ENCODE assay signal across 7 mouse cellular contexts in the genomic region with DNA sequence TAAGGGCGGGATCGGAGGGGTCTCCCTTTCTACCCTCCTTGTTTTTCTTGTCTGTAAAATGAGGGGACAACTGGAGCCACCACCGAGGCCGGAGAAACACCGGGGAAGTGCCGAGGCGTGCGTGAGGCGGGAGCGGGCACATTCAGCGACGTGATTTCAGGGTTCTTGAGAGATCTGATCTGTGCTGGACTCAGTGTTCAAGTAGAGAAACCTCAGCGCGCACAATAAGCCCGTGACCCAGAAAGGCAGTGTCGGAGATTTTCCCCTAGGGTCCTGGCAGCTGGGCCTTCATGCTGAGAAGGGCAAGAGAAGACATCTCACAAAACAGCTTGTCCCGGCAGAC. TPM values are rescaled to one million over a fixed set of nuclear protein-coding genes. Genes with fewer than 3 reads are reported as not detected.
DNase-seq lines count a peak whose midpoint lies in the region; TF ChIP-seq lines count a peak whose summit lies in the region.

No protein-coding gene starts in this region.

- H3K4me3 ChIP-seq in spleen, adult 2 months (ENCODE audit: extremely low read depth, insufficient read depth, insufficient read length) = peak overlapping the region; percentile 75
- H3K4me3 ChIP-seq in forebrain, embryonic 10.5 days = peak overlapping the region; percentile 87
- peak overlapping the region; percentile 88 for H3K4me3 ChIP-seq in limb, embryonic 10.5 days
- H3K4me3 ChIP-seq in myocyte = peak overlapping the region; percentile 44

- peak overlapping the region; percentile 34 for H3ac ChIP-seq in myocyte (ENCODE audit: control insufficient read depth, insufficient read length)

- H3K27me3 ChIP-seq in spleen, adult 2 months (ENCODE audit: control insufficient read depth, insufficient read depth, low read length) = no peaks in the 10 kb centered on the region
- no peaks in the 10 kb centered on the region for H3K27me3 ChIP-seq in forebrain, embryonic 10.5 days (ENCODE audit: poor library complexity, severe bottlenecking)
- 0 out of 2 replicates have a peak, but pooled peaks cover 7% of the 10 kb centered on the region for H3K27me3 ChIP-seq in limb, embryonic 10.5 days (ENCODE audit: low read depth, poor library complexity, severe bottlenecking)
- no peaks in the 10 kb centered on the region for H3K27me3 ChIP-seq in myocyte (ENCODE audit: control insufficient read depth, insufficient read depth, insufficient read length)

- H3K36me3 ChIP-seq in spleen, adult 2 months (ENCODE audit: control insufficient read depth, insufficient read depth, low read length) = peaks cover 15% of the 10 kb centered on the region; the same call in 1 of the 2 replicates
- peaks cover 41% of the 10 kb centered on the region for H3K36me3 ChIP-seq in forebrain, embryonic 10.5 days (replicated peaks)
- H3K36me3 ChIP-seq in limb, embryonic 10.5 days = peaks cover 40% of the 10 kb centered on the region
- no peaks in the 10 kb centered on the region for H3K36me3 ChIP-seq in myocyte (ENCODE audit: control insufficient read depth, insufficient read depth)

- TF ChIP-seq CTCF in spleen, adult 2 months (IDR thresholded peaks at IDR 0.05; ENCODE audit: extremely low read depth, insufficient read depth, insufficient read length, insufficient replicate concordance) = no peak

- no peak for DNase-seq in spleen, adult 2 months (ENCODE audit: low read depth in 1 of 2, low spot score in 2 of 2)
- no peak for DNase-seq in spleen, adult 18-20 months
- no peak for DNase-seq in forebrain, embryonic 10.5 days (ENCODE audit: extremely low spot score, low spot score)
- no peak for DNase-seq in limb, embryonic 10.5 days (ENCODE audit: low spot score)
- DNase-seq in thymus, postnatal 4 days = no peak
- no peak for DNase-seq in thymus, adult 18-20 months

- peak overlapping the region; percentile 97 for H3K4me2 ChIP-seq in myocyte (ENCODE audit: low read depth)

- peak overlapping the region; percentile 52 for H3K27ac ChIP-seq in spleen, adult 2 months (ENCODE audit: insufficient read depth, low read length)
- peak overlapping the region; percentile 88 for H3K27ac ChIP-seq in forebrain, embryonic 10.5 days
- peak overlapping the region; percentile 83 for H3K27ac ChIP-seq in limb, embryonic 10.5 days

- peaks cover 4% of the 10 kb centered on the region; the same call in 1 of the 2 replicates for H3K4me1 ChIP-seq in spleen, adult 2 months (ENCODE audit: control insufficient read depth, insufficient read depth, insufficient read length)
- peaks cover 20% of the 10 kb centered on the region for H3K4me1 ChIP-seq in forebrain, embryonic 10.5 days
- H3K4me1 ChIP-seq in limb, embryonic 10.5 days = peaks cover 12% of the 10 kb centered on the region

- H3K79me2 ChIP-seq in myocyte (ENCODE audit: control insufficient read depth, insufficient read depth) = peaks cover 27% of the 10 kb centered on the region

- no peaks in the 10 kb centered on the region for H3K9me3 ChIP-seq in forebrain, embryonic 10.5 days
- no peaks in the 10 kb centered on the region for H3K9me3 ChIP-seq in limb, embryonic 10.5 days (replicated peaks)

- no peak for TF ChIP-seq POLR2A in spleen, adult 2 months (IDR thresholded peaks at IDR 0.05; ENCODE audit: low read depth, low read length)
- no peak for TF ChIP-seq POLR2A in myocyte (IDR thresholded peaks at IDR 0.05; ENCODE audit: insufficient read length, low read depth)

- WGBS in spleen, adult 2 months = under 1% methylated on average over 17 of the region's 17 CpGs
- under 1% methylated on average over 17 of the region's 17 CpGs for WGBS in forebrain, embryonic 10.5 days
- WGBS in limb, embryonic 10.5 days = under 1% methylated on average over 17 of the region's 17 CpGs

TF ChIP-seq in myocyte, 11 proteins besides CTCF, POLR2A, EP300 and RAD21:
- TF ChIP-seq USF1 (IDR thresholded peaks at IDR 0.05; ENCODE audit: low read depth) (no peak), TCF12 (IDR thresholded peaks at IDR 0.05; ENCODE audit: insufficient read depth, poor library complexity, severe bottlenecking) (no peak)

RNA-seq across cellular contexts. Expression of a gene that starts 0.3 kb away (rescaled TPM):
- 26.4 and 27.6 TPM in 2 replicates for polyA plus RNA-seq in spleen, adult 2 months (2012; rRNA removed)
- polyA plus RNA-seq in forebrain, embryonic 10.5 days (2016; fragmentation: Nextera tagmentation; extraction: Ambion mirVana) = 129 and 130 TPM in 2 replicates
- polyA plus RNA-seq in limb, embryonic 10.5 days (2016; fragmentation: Nextera tagmentation; extraction: Ambion mirVana) = 151 and 153 TPM in 2 replicates
- 63.1 TPM for polyA plus RNA-seq in myocyte (2012; fragmentation: generic; extraction: Trizol)

RNA-seq across cellular contexts. Expression of a gene that starts 14.4 kb away (rescaled TPM):
- 0.52 and 0.69 TPM in 2 replicates for polyA plus RNA-seq in spleen, adult 2 months (2012; rRNA removed)
- 0.02 and 0.10 TPM in 2 replicates for polyA plus RNA-seq in forebrain, embryonic 10.5 days (2016; fragmentation: Nextera tagmentation; extraction: Ambion mirVana)
- polyA plus RNA-seq in limb, embryonic 10.5 days (2016; fragmentation: Nextera tagmentation; extraction: Ambion mirVana) = 0.10 and 0.11 TPM in 2 replicates
- polyA plus RNA-seq in myocyte (2012; fragmentation: generic; extraction: Trizol) = not detected

RNA-seq across cellular contexts. Expression of a gene that starts 36.5 kb away (rescaled TPM):
- 15.1 and 19.1 TPM in 2 replicates for polyA plus RNA-seq in spleen, adult 2 months (2012; rRNA removed)
- 53.5 and 54.8 TPM in 2 replicates for polyA plus RNA-seq in forebrain, embryonic 10.5 days (2016; fragmentation: Nextera tagmentation; extraction: Ambion mirVana)
- polyA plus RNA-seq in limb, embryonic 10.5 days (2016; fragmentation: Nextera tagmentation; extraction: Ambion mirVana) = 67.1 and 67.7 TPM in 2 replicates
- polyA plus RNA-seq in myocyte (2012; fragmentation: generic; extraction: Trizol) = 32.5 TPM

RNA-seq across cellular contexts. Expression of a gene that starts 37.8 kb away (rescaled TPM):
- polyA plus RNA-seq in spleen, adult 2 months (2012; rRNA removed) = 10.0 and 11.7 TPM in 2 replicates
- 29.5 and 33.5 TPM in 2 replicates for polyA plus RNA-seq in forebrain, embryonic 10.5 days (2016; fragmentation: Nextera tagmentation; extraction: Ambion mirVana)
- 25.7 and 26.1 TPM in 2 replicates for polyA plus RNA-seq in limb, embryonic 10.5 days (2016; fragmentation: Nextera tagmentation; extraction: Ambion mirVana)
- polyA plus RNA-seq in myocyte (2012; fragmentation: generic; extraction: Trizol) = 8.1 TPM
